Mouse (Mus musculus) intestine, postnatal 0 days (tissue): Measurements from ENCODE around the gene Olfr98. TPM values are rescaled to one million over a fixed set of nuclear protein-coding genes. Genes with fewer than 3 reads are reported as not detected.

ENCODE experiments used
- ATAC-seq: fragments of 200-750 bp; cut with Nextera tagmentation; 2 replicates; pipeline ENCODE4 v1.8.0; 2017; ENCODE audit warnings: mild to moderate bottlenecking, moderate TSS enrichment, moderate library complexity
- H3K27ac ChIP-seq: fragments of 300-500 bp; sonication (generic); 2 replicates; pipeline ENCODE4 v1.5.1; 2014; ENCODE audit warnings: mild to moderate bottlenecking, low read depth, low read length, moderate library complexity
- H3K27me3 ChIP-seq: fragments of 300-500 bp; sonication (generic); replicated peaks from 2 replicates; pipeline ENCODE4 v1.6.1; 2014; ENCODE audit warnings: low read length, mixed read lengths; ENCODE audit not compliant: control insufficient read depth, insufficient read depth
- H3K36me3 ChIP-seq: fragments of 300-500 bp; sonication (generic); 2 replicates; pipeline ENCODE4 v1.6.1; 2014; ENCODE audit warnings: mild to moderate bottlenecking, moderate library complexity; ENCODE audit not compliant: control insufficient read depth, insufficient read depth
- H3K4me1 ChIP-seq: fragments of 300-500 bp; sonication (generic); replicated peaks from 2 replicates; pipeline ENCODE4 v1.6.1; 2014; ENCODE audit warnings: antibody characterized with exemption, low read length, mixed read lengths; ENCODE audit not compliant: control insufficient read depth, insufficient read depth
- H3K4me2 ChIP-seq: fragments of 300-500 bp; sonication (generic); replicated peaks from 2 replicates; pipeline ENCODE4 v1.6.1; 2014; ENCODE audit warnings: low read depth, mild to moderate bottlenecking, moderate library complexity
- H3K4me3 ChIP-seq: fragments of 300-500 bp; sonication (generic); 2 replicates; pipeline ENCODE4 v1.5.1; 2014; ENCODE audit warnings: low read depth, low read length
- H3K9ac ChIP-seq: fragments of 300-500 bp; sonication (generic); 2 replicates; pipeline ENCODE4 v1.6.1; 2014; ENCODE audit warnings: mild to moderate bottlenecking, low read depth, low read length
- H3K9me3 ChIP-seq: fragments of 300-500 bp; sonication (generic); 2 replicates; pipeline ENCODE4 v1.6.1; 2016; ENCODE audit warnings: mixed run types; ENCODE audit not compliant: control insufficient read depth
- CTCF ChIP-seq: sonication (generic); IDR thresholded peaks from 2 replicates; pipeline ENCODE4 v1.5.1; 2016; ENCODE audit warnings: low read depth, mild to moderate bottlenecking, control low read depth, antibody characterized with exemption, moderate library complexity
- WGBS: fragments of 180-500 bp; shearing (Covaris S2); extraction: QIAGEN DNeasy Blood & Tissue Kit; methylation state at CpG from one replicate; pipeline ENCODE4 v1.1.7; 2014; 5-methylcytosine and 5-hydroxymethylcytosine counted together
- polyA plus RNA-seq: library from polyadenylated mRNA; unstranded; fragments of >200 nt; fragmentation: Nextera tagmentation; extraction: Ambion mirVana; gene quantifications from 2 replicates; pipeline ENCODE4 v1.2.1, GENCODE M21; 2015

Gene Olfr98
- polyA plus RNA-seq, 1 experiment from 2014 or later: not detected

- H3K4me1 ChIP-seq: no peaks in the 10 kb centered on the region
- H3K9me3 ChIP-seq: no peaks in the 10 kb centered on the region
- no peak overlapping the region for H3K9ac ChIP-seq
- H3K27ac ChIP-seq: no peak overlapping the region
- H3K4me3 ChIP-seq: no peak overlapping the region
- H3K4me2 ChIP-seq: no peak overlapping the region
- TF ChIP-seq CTCF: no peak
- no peaks in the 10 kb centered on the region for H3K36me3 ChIP-seq
- H3K27me3 ChIP-seq: no peaks in the 10 kb centered on the region
- ATAC-seq: no peak
These were observed 13.0 kb upstream of the Olfr98 start for GRCm38 (mm10) chr17:37276573-37276972.

- Histone ChIP-seq H3K4me3 (no peak overlapping the region), H3K36me3 (no peaks in the 10 kb centered on the region), H3K4me2 (no peak overlapping the region), H3K4me1 (no peaks in the 10 kb centered on the region), H3K27me3 (no peaks in the 10 kb centered on the region), H3K9me3 (no peaks in the 10 kb centered on the region), H3K27ac (no peak overlapping the region), H3K9ac (no peak overlapping the region)
- ATAC-seq: no peak
- TF ChIP-seq CTCF: no peak
- 77% methylated on average over 2 of the region's 2 CpGs for WGBS
These were observed 12.2 kb upstream of the Olfr98 start for GRCm38 (mm10) chr17:37275626-37276248.

- H3K4me1 ChIP-seq: no peaks in the 10 kb centered on the region
- H3K9ac ChIP-seq: peak overlapping the region; percentile 48; the same call in 1 of the 2 replicates
- peak overlapping the region; percentile 74 for H3K4me3 ChIP-seq
- 39% methylated on average over 8 of the region's 8 CpGs for WGBS
- peak overlapping the region; percentile 97 for H3K4me2 ChIP-seq
- no peaks in the 10 kb centered on the region for H3K36me3 ChIP-seq
- ATAC-seq: peak; percentile 62
- no peak for TF ChIP-seq CTCF
- H3K27me3 ChIP-seq: no peaks in the 10 kb centered on the region
- H3K9me3 ChIP-seq: no peaks in the 10 kb centered on the region
- H3K27ac ChIP-seq: no peak overlapping the region
These were observed 7.1 kb upstream of the Olfr98 start for GRCm38 (mm10) chr17:37270702-37271092.

GRCm38 (mm10) chr17:37270058-37270701 lies 6.6 kb upstream of the Olfr98 start, which contains the start of gene H2-M3:
Gene H2-M3 (plus strand): TSS chr17:37270220.
- 1% methylated on average over 26 of the region's 26 CpGs for WGBS
- Histone ChIP-seq H3K4me3 (peak within 1 kb of the TSS; percentile 74), H3K4me1 (no peaks in the 10 kb centered on the region), H3K27ac (no peak within 1 kb of the TSS), H3K9me3 (no peaks in the 10 kb centered on the region), H3K4me2 (peak within 1 kb of the TSS; percentile 97), H3K36me3 (no peaks in the 10 kb centered on the region), H3K9ac (peak within 1 kb of the TSS; percentile 48), H3K27me3 (no peaks in the 10 kb centered on the region)
- peak; percentile 92 for ATAC-seq
- no peak for TF ChIP-seq CTCF

- 14% methylated on average over 1 of the region's 1 CpGs for WGBS
- Histone ChIP-seq H3K4me2 (no peak overlapping the region), H3K9ac (no peak overlapping the region), H3K27me3 (no peaks in the 10 kb centered on the region), H3K36me3 (no peaks in the 10 kb centered on the region), H3K4me1 (no peaks in the 10 kb centered on the region), H3K4me3 (no peak overlapping the region), H3K27ac (no peak overlapping the region), H3K9me3 (no peaks in the 10 kb centered on the region)
- TF ChIP-seq CTCF: peak; percentile 75
- ATAC-seq: no peak
These were observed 13.0 kb downstream of the Olfr98 start for GRCm38 (mm10) chr17:37250544-37250943.

- Histone ChIP-seq H3K36me3 (no peaks in the 10 kb centered on the region), H3K27ac (no peak overlapping the region), H3K27me3 (no peaks in the 10 kb centered on the region), H3K9ac (no peak overlapping the region), H3K4me1 (no peaks in the 10 kb centered on the region), H3K4me3 (no peak overlapping the region), H3K9me3 (no peaks in the 10 kb centered on the region), H3K4me2 (no peak overlapping the region)
- no peak for TF ChIP-seq CTCF
- ATAC-seq: no peak
These were observed 14.1 kb downstream of the Olfr98 start for GRCm38 (mm10) chr17:37249460-37249859.
